In the genomic region with DNA sequence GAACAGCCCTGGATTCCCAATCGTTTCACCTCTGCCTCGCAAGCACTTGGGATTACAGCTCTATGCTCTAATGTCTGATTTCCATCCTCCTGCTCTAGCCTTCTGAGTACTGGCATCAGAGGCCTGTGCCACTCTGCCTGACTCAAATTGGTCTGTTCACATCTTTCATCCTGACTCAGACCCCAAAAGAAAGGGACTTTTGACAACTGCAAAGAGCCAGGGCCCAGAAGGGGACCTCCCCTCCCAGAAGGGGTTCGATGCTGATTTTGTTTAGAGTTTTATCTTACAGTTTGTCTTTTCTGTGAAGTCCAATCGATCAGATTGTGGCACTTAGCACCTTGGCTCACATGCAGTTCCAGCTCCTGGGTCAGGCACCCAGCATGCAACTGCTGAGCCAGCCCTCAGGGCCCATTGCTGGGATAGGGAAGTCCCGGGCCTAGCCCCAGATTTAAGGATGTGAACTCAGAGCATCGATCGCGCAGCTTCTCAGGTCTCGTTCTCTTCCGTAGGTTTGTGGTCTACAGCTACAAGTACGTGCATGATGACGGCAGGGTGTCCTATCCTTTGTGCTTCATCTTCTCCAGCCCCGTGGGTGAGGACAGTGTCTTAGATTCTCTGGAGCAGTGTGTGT, we compare ENCODE assay signal across 19 mouse cellular contexts. TPM values are rescaled to one million over a fixed set of nuclear protein-coding genes. Genes with fewer than 3 reads are reported as not detected.
DNase-seq lines count a peak whose midpoint lies in the region; ATAC-seq and TF ChIP-seq lines count a peak whose summit lies in the region.
"Had no signal": no experiment of that assay in that cellular context is flagged by ENCODE, and none has a peak within 500 bp of the region (broad histone marks: within the 10 kb centered on the region; RNA-seq: fewer than 3 reads in every experiment).

No protein-coding gene starts in this region.

- no peak for DNase-seq in hindbrain, embryonic 14.5 days (ENCODE audit: low spot score)
- DNase-seq in CD4-positive helper T cell, adult 2 months (ENCODE audit: low read depth, low spot score) = peak; percentile 82
- no peak for DNase-seq in midbrain, embryonic 10.5 days (ENCODE audit: low spot score)
- no peak for DNase-seq in ovary, postnatal 10 days (ENCODE audit: low spot score)
- no peak for DNase-seq in urinary bladder, adult 2 months (ENCODE audit: low spot score)
- DNase-seq: adrenal gland, postnatal 25 days; cerebellum, adult 9-10 months; gastrocnemius, postnatal 14 days; kidney, adult 8-10 months; kidney, postnatal 25 days; lung, adult 18-20 months; retina, postnatal 1 day; right cerebral cortex, postnatal 4 days; thymus, postnatal 36 days had no signal

- H3K4me3 ChIP-seq in hindbrain, embryonic 16.5 days (ENCODE audit: low read length) = no peak overlapping the region
- no peak overlapping the region for H3K4me3 ChIP-seq in hindbrain, embryonic 14.5 days (replicated peaks; ENCODE audit: low read length)
- H3K4me3 ChIP-seq in bone marrow, adult 2 months (replicated peaks; ENCODE audit: control insufficient read depth, low read depth, low read length) = no peak overlapping the region
- H3K4me3 ChIP-seq in midbrain, embryonic 10.5 days = no peak overlapping the region
- H3K4me3 ChIP-seq: forebrain, embryonic 15.5 days; midbrain, embryonic 13.5 days had no signal

- H3K27ac ChIP-seq in hindbrain, embryonic 16.5 days (ENCODE audit: low read depth, low read length) = no peak overlapping the region
- no peak overlapping the region for H3K27ac ChIP-seq in hindbrain, embryonic 14.5 days
- peak overlapping the region; percentile 19; the same call in 1 of the 2 replicates for H3K27ac ChIP-seq in bone marrow, adult 2 months (ENCODE audit: control insufficient read depth, insufficient read depth, low read depth, low read length, poor library complexity)
- H3K27ac ChIP-seq in midbrain, embryonic 10.5 days (replicated peaks) = no peak overlapping the region
- H3K27ac ChIP-seq: forebrain, embryonic 15.5 days; midbrain, embryonic 13.5 days had no signal

- no peak for TF ChIP-seq POLR2A in bone marrow, adult 2 months (IDR thresholded peaks at IDR 0.05; ENCODE audit: borderline replicate concordance, control insufficient read depth, low read depth, low read length)

- no peaks in the 10 kb centered on the region for H3K36me3 ChIP-seq in hindbrain, embryonic 16.5 days (ENCODE audit: control insufficient read depth, insufficient read depth, low read length)
- no peaks in the 10 kb centered on the region for H3K36me3 ChIP-seq in hindbrain, embryonic 14.5 days (replicated peaks; ENCODE audit: control insufficient read depth, insufficient read depth)
- no peaks in the 10 kb centered on the region for H3K36me3 ChIP-seq in midbrain, embryonic 10.5 days
- H3K36me3 ChIP-seq: forebrain, embryonic 15.5 days; midbrain, embryonic 13.5 days had no signal

- H3K27me3 ChIP-seq in hindbrain, embryonic 16.5 days (replicated peaks; ENCODE audit: control insufficient read depth, insufficient read depth, low read length) = peaks cover 2% of the 10 kb centered on the region; the same call in 1 of the 2 replicates
- peaks cover 4% of the 10 kb centered on the region; the same call in 1 of the 2 replicates for H3K27me3 ChIP-seq in hindbrain, embryonic 14.5 days (ENCODE audit: control insufficient read depth, insufficient read depth, low read length)
- peaks cover 13% of the 10 kb centered on the region for H3K27me3 ChIP-seq in midbrain, embryonic 10.5 days (ENCODE audit: low read depth, poor library complexity, severe bottlenecking)

- peaks cover 5% of the 10 kb centered on the region for H3K4me1 ChIP-seq in hindbrain, embryonic 16.5 days (ENCODE audit: control insufficient read depth, insufficient read depth, low read depth, low read length)
- H3K4me1 ChIP-seq in hindbrain, embryonic 14.5 days (replicated peaks; ENCODE audit: control insufficient read depth, insufficient read depth, low read length) = 0 out of 2 replicates have a peak, but pooled peaks cover 4% of the 10 kb centered on the region
- peaks cover 6% of the 10 kb centered on the region; the same call in 1 of the 2 replicates for H3K4me1 ChIP-seq in bone marrow, adult 2 months (ENCODE audit: control insufficient read depth, insufficient read depth, low read length)
- H3K4me1 ChIP-seq in midbrain, embryonic 10.5 days = peaks cover 19% of the 10 kb centered on the region
- H3K4me1 ChIP-seq: forebrain, embryonic 15.5 days had no signal

- no peak for TF ChIP-seq CTCF in bone marrow, adult 2 months (IDR thresholded peaks at IDR 0.05; ENCODE audit: control insufficient read depth, insufficient read depth, low read length)

- 87% methylated on average over 13 of the region's 13 CpGs for WGBS in hindbrain, embryonic 16.5 days
- 84% methylated on average over 13 of the region's 13 CpGs for WGBS in hindbrain, embryonic 14.5 days
- WGBS in bone marrow, adult 2 months = 41% methylated on average over 13 of the region's 13 CpGs
- WGBS in midbrain, embryonic 10.5 days = 89% methylated on average over 13 of the region's 13 CpGs

- no peaks in the 10 kb centered on the region for H3K9me3 ChIP-seq in hindbrain, embryonic 16.5 days (ENCODE audit: control insufficient read depth, low read length)
- no peaks in the 10 kb centered on the region for H3K9me3 ChIP-seq in hindbrain, embryonic 14.5 days (ENCODE audit: control insufficient read depth, low read length)
- H3K9me3 ChIP-seq in midbrain, embryonic 10.5 days (replicated peaks) = no peaks in the 10 kb centered on the region
- H3K9me3 ChIP-seq: forebrain, embryonic 15.5 days; midbrain, embryonic 13.5 days had no signal

- ATAC-seq in hindbrain, embryonic 16.5 days = no peak
- ATAC-seq in hindbrain, embryonic 14.5 days (ENCODE audit: low FRiP score) = no peak
- peak; percentile 31 for ATAC-seq in megakaryocyte, adult 5-6 weeks (ENCODE audit: poor library complexity, severe bottlenecking)
- ATAC-seq: forebrain, embryonic 15.5 days; midbrain, embryonic 13.5 days had no signal

- peak overlapping the region; percentile 27; the same call in 1 of the 2 replicates for H3K9ac ChIP-seq in hindbrain, embryonic 16.5 days (ENCODE audit: low read depth, low read length)
- H3K9ac ChIP-seq in hindbrain, embryonic 14.5 days = no peak overlapping the region
- H3K9ac ChIP-seq: forebrain, embryonic 15.5 days; midbrain, embryonic 13.5 days had no signal

- H3K4me2 ChIP-seq in hindbrain, embryonic 16.5 days (ENCODE audit: low read length) = no peak overlapping the region
- no peak overlapping the region for H3K4me2 ChIP-seq in hindbrain, embryonic 14.5 days (replicated peaks)
- H3K4me2 ChIP-seq: forebrain, embryonic 15.5 days; midbrain, embryonic 13.5 days had no signal

RNA-seq across cellular contexts. Expression of a gene that starts 7.2 kb away (rescaled TPM):
- 2.5 and 3.8 TPM in 2 replicates for polyA plus RNA-seq in hindbrain, embryonic 16.5 days (2015; fragmentation: Nextera tagmentation; extraction: Ambion mirVana)
- polyA plus RNA-seq in hindbrain, embryonic 14.5 days (2014; fragmentation: Nextera tagmentation; extraction: Ambion mirVana) = 4.7 and 6.6 TPM in 2 replicates
- polyA plus RNA-seq in bone marrow, adult 2 months (2011; ENCODE audit: insufficient read depth, insufficient read length, low replicate concordance, missing spikeins) = 158 and 354 TPM in 2 replicates
- 544 and 552 TPM in 2 replicates for total RNA-seq in megakaryocyte, adult 5-6 weeks (2015)
- total RNA-seq in megakaryocyte, adult 5-6 weeks (2017) = 837 and 967 TPM in 2 replicates
- 6.3 and 8.1 TPM in 2 replicates for polyA plus RNA-seq in midbrain, embryonic 10.5 days (2016; fragmentation: Nextera tagmentation; extraction: Ambion mirVana)
- polyA plus RNA-seq in urinary bladder, adult 2 months (2012; rRNA removed) = 18.6 and 20.7 TPM in 2 replicates

RNA-seq across cellular contexts. Expression of a gene that starts 7.3 kb away (rescaled TPM):
- 15.1 and 17.3 TPM in 2 replicates for polyA plus RNA-seq in hindbrain, embryonic 16.5 days (2015; fragmentation: Nextera tagmentation; extraction: Ambion mirVana)
- polyA plus RNA-seq in hindbrain, embryonic 14.5 days (2014; fragmentation: Nextera tagmentation; extraction: Ambion mirVana) = 25.5 and 28.7 TPM in 2 replicates
- polyA plus RNA-seq in bone marrow, adult 2 months (2011; ENCODE audit: insufficient read depth, insufficient read length, low replicate concordance, missing spikeins) = 2.6 TPM in 1 of 2 replicates, not detected in the other
- total RNA-seq in megakaryocyte, adult 5-6 weeks (2015) = 1.0 and 1.7 TPM in 2 replicates
- 0.66 and 0.98 TPM in 2 replicates for total RNA-seq in megakaryocyte, adult 5-6 weeks (2017)
- polyA plus RNA-seq in midbrain, embryonic 10.5 days (2016; fragmentation: Nextera tagmentation; extraction: Ambion mirVana) = 3.6 and 3.7 TPM in 2 replicates
- polyA plus RNA-seq in urinary bladder, adult 2 months (2012; rRNA removed) = 3.9 and 4.3 TPM in 2 replicates

RNA-seq across cellular contexts. Expression of a gene that starts 51.7 kb away (rescaled TPM):
- 89.9 and 102 TPM in 2 replicates for polyA plus RNA-seq in hindbrain, embryonic 16.5 days (2015; fragmentation: Nextera tagmentation; extraction: Ambion mirVana)
- polyA plus RNA-seq in hindbrain, embryonic 14.5 days (2014; fragmentation: Nextera tagmentation; extraction: Ambion mirVana) = 73.9 and 74.3 TPM in 2 replicates
- 136 and 209 TPM in 2 replicates for polyA plus RNA-seq in bone marrow, adult 2 months (2011; ENCODE audit: insufficient read depth, insufficient read length, low replicate concordance, missing spikeins)
- total RNA-seq in megakaryocyte, adult 5-6 weeks (2015) = 42.1 and 46.8 TPM in 2 replicates
- total RNA-seq in megakaryocyte, adult 5-6 weeks (2017) = 129 and 153 TPM in 2 replicates
- 89.8 and 90.8 TPM in 2 replicates for polyA plus RNA-seq in midbrain, embryonic 10.5 days (2016; fragmentation: Nextera tagmentation; extraction: Ambion mirVana)
- polyA plus RNA-seq in urinary bladder, adult 2 months (2012; rRNA removed) = 108 and 130 TPM in 2 replicates

RNA-seq across cellular contexts. Expression of a gene that starts 52.0 kb away (rescaled TPM):
- 42.7 and 47.2 TPM in 2 replicates for polyA plus RNA-seq in hindbrain, embryonic 16.5 days (2015; fragmentation: Nextera tagmentation; extraction: Ambion mirVana)
- 39.2 and 44.5 TPM in 2 replicates for polyA plus RNA-seq in hindbrain, embryonic 14.5 days (2014; fragmentation: Nextera tagmentation; extraction: Ambion mirVana)
- polyA plus RNA-seq in bone marrow, adult 2 months (2011; ENCODE audit: insufficient read depth, insufficient read length, low replicate concordance, missing spikeins) = 12.0 and 24.2 TPM in 2 replicates
- total RNA-seq in megakaryocyte, adult 5-6 weeks (2015) = 14.7 and 15.4 TPM in 2 replicates
- total RNA-seq in megakaryocyte, adult 5-6 weeks (2017) = 9.0 and 9.4 TPM in 2 replicates
- polyA plus RNA-seq in midbrain, embryonic 10.5 days (2016; fragmentation: Nextera tagmentation; extraction: Ambion mirVana) = 58.9 and 61.0 TPM in 2 replicates
- 25.6 and 30.8 TPM in 2 replicates for polyA plus RNA-seq in urinary bladder, adult 2 months (2012; rRNA removed)
